Mouse (Mus musculus): Measurements from ENCODE around the gene Klk1b21.
"Not testable (repeated sequence)": the region's sequence is repeated elsewhere in the genome, so short reads cannot be mapped to it uniquely, and the experiment has no call there.

Klk1b21 gene

DNA sequence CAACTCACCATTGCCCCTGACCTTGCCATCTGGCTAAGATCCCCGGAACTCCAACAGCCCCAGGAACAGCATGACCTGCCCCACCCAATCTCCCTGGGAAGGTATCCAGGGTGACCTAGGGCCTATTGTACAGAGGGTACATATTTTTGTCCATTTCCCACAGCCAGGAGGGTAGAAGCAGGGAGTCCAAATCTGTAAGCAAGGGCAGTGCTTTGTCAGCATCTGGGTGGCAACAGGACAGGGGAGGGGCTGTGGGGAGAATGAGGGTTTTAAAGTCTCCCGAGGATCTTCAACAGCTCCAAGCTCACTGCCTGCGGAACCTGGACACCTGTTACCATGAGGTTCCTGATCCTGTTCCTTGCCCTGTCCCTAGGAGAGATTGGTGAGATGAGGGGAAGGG, at the start of gene Klk1b21:
Klk1b21 (plus strand) TSS at position 301 of the 400 bp plus-strand sequence.
- not testable (repeated sequence) for DNase-seq (ENCODE audit: low read depth, low spot score)

GRCm38 (mm10) chr7:44072117-44072516, 30.0 kb upstream of the Klk1b21 start:
- DNase-seq (ENCODE audit: low read depth, low spot score): no peak

DNA sequence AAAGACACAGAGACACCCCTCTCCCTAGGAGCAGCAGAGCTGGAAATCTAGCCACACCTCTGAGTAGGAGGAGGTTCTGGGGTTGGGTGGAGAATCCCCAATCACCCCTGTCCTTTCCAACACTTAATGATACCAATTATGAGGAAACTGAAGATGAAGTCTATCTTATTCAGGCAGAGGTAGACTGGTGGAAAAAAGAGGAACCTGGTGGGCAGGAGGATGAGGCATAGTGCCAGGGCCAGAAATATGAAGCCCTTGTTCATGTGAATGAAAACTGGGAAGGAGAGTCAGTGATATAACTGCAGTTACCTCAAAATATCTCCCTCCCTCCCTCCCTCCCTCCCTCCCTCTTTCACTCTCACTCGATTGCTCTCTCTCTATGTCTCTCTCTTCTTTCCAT, 24.4 kb upstream of the Klk1b21 start:
- no peak for DNase-seq (ENCODE audit: low read depth, low spot score)

DNA sequence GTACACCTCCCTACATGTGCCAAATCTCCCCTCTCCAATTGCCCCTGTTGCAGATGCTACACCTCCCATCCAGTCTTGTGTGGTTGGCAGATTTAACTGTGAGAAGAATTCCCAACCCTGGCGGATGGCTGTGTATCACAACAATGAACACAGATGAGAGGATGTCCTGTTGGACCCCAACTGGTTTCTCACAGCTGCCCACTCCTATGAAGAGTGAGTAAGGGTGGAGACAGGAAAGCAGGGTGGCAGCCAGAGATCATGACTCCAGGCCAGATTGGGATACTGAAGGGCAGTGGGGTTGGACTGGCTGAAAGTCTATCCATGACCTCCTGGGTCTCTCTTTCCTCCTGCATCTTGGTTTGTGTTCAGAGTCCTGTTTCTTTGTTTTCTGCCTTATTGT, 6.0 kb upstream of the Klk1b21 start:
- no peak for DNase-seq (ENCODE audit: low read depth, low spot score)

DNA sequence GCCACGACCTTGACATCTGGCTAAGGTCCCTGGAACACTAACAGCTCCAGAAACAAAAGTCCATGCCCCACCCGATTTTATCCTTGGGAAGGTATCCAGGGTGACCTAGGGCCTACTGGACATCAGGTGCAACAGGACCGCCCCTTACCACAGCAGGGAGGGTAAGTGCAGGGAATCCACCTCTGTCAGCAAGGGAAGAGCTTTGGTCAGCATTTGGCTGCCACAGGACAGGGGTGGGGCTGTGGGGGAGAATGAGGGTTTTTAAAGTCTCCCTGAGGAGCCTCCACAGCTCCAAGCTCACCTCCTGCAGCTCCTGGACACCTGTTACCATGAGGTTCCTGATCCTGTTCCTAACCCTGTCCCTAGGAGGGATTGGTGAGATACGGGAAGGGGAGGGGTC, 10.2 kb downstream of the Klk1b21 start, which contains the start of gene Klk1b22:
Klk1b22 (plus strand) TSS at position 301 of the 400 bp plus-strand sequence.
- DNase-seq (ENCODE audit: low read depth, low spot score): no peak

- no peak for DNase-seq (ENCODE audit: low read depth, low spot score)
Observed at GRCm38 (mm10) chr7:44123445-44123844, 21.3 kb downstream of the Klk1b21 start.

DNA sequence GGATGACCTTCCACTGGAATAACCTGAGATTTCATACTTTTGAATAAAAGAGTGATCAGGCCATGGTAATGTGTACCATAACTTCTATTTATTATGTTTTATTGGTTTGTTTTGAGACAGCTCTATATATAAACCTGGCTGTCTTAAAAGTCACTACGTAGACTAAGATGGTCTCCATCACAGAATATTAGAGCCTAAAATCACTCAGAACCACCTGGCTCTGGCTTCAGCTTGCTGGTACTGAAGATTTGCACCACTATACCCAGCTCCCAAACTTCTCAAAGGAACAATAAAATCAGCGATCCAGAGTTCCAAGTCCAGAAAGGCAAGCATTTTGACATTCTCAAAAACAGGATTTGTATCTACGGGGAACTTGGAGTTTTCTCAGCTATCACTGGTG, 34.3 kb downstream of the Klk1b21 start, which contains the start of gene Klk1b16:
Klk1b16 (plus strand) TSS at position 301 of the 400 bp plus-strand sequence.
- no peak for DNase-seq (ENCODE audit: low read depth, low spot score)

All from retina, adult 2 months (tissue).